Mouse (Mus musculus) lung, postnatal 0 days (tissue): ENCODE data around the gene Frat2.
"Not testable (repeated sequence)": the region's sequence is repeated elsewhere in the genome, so short reads cannot be mapped to it uniquely, and the experiment has no call there.

Experiments
- CTCF ChIP-seq: IDR thresholded peaks from 2 replicates; pipeline ENCODE4 v1.5.1; 2016; ENCODE audit warnings: antibody characterized with exemption, mild to moderate bottlenecking
- EP300 ChIP-seq: IDR thresholded peaks from 2 replicates; pipeline ENCODE4 v1.6.1; 2016; ENCODE audit warnings: antibody characterized with exemption, mild to moderate bottlenecking, control low read depth

DNA sequence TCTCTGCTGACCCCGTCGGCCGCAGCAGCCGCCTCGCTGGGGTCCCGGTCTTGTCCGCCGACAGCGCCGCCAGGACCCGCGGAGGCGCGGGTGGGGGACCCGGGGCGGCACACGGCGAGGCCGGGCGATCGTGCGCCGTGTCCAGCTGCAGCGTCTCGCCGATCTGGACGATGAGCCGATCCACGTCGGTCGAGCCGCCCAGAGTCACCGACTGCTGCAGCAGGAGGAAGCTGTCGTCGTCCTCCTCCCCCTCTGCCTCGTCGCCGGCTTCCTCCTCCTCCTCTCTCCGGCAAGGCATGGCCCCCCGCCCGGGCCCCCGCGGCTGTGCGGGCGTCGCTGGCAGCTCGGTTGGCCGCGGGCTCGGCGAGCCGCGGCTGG is 329 bp downstream of the Frat2 start:
- TF ChIP-seq CTCF, EP300: not testable (repeated sequence)
